Mouse (Mus musculus) heart, postnatal 0 days (tissue): Measurements from ENCODE around the gene Sde2. TPM values are rescaled to one million over a fixed set of nuclear protein-coding genes. Genes with fewer than 3 reads are reported as not detected.

Experiments
- ATAC-seq: fragments of 200-750 bp; cut with Nextera tagmentation; 2 replicates; pipeline ENCODE4 v1.8.0; 2017; ENCODE audit warnings: low read depth, moderate number of reproducible peaks, moderate library complexity; ENCODE audit not compliant: insufficient read depth
- DNase-seq: peaks from one replicate; pipeline ENCODE4 v3.0.0-alpha.2; 2016; ENCODE audit warnings: low spot score
- H3K27ac ChIP-seq: fragments of 300-500 bp; sonication (generic); 2 replicates; pipeline ENCODE4 v1.5.1; 2014; ENCODE audit warnings: low read depth, mild to moderate bottlenecking
- H3K27me3 ChIP-seq: fragments of 300-500 bp; sonication (generic); 2 replicates; pipeline ENCODE4 v1.6.1; 2014; ENCODE audit warnings: low read length, mixed read lengths; ENCODE audit not compliant: control insufficient read depth, insufficient read depth
- H3K36me3 ChIP-seq: fragments of 300-500 bp; sonication (generic); replicated peaks from 2 replicates; pipeline ENCODE4 v1.6.1; 2014; ENCODE audit warnings: low read length, mixed read lengths; ENCODE audit not compliant: control insufficient read depth, insufficient read depth
- H3K4me1 ChIP-seq: fragments of 300-500 bp; sonication (generic); 2 replicates; pipeline ENCODE4 v1.6.1; 2014; ENCODE audit warnings: antibody characterized with exemption; ENCODE audit not compliant: control insufficient read depth, insufficient read depth
- H3K4me2 ChIP-seq: fragments of 300-500 bp; sonication (generic); 2 replicates; pipeline ENCODE4 v1.6.1; 2014; ENCODE audit warnings: low read depth, mild to moderate bottlenecking, low read length, moderate library complexity
- H3K4me3 ChIP-seq: fragments of 300-500 bp; sonication (generic); 2 replicates; pipeline ENCODE4 v1.5.1; 2014; ENCODE audit warnings: low read depth, low read length
- H3K9ac ChIP-seq: fragments of 300-500 bp; sonication (generic); replicated peaks from 2 replicates; pipeline ENCODE4 v1.6.1; 2014; ENCODE audit warnings: low read depth, low read length, mixed read lengths
- H3K9me3 ChIP-seq: fragments of 300-500 bp; sonication (generic); replicated peaks from 2 replicates; pipeline ENCODE4 v1.6.1; 2016; ENCODE audit warnings: low read length; ENCODE audit not compliant: control insufficient read depth
- CTCF ChIP-seq: IDR thresholded peaks from 2 replicates; pipeline ENCODE4 v1.5.1; 2016; ENCODE audit warnings: antibody characterized with exemption, control low read depth, low read depth
- EP300 ChIP-seq: IDR thresholded peaks from 2 replicates; pipeline ENCODE4 v1.6.1; 2016; ENCODE audit warnings: antibody characterized with exemption, low read depth
- WGBS: fragments of 180-500 bp; shearing (Covaris S2); extraction: QIAGEN DNeasy Blood & Tissue Kit; methylation state at CpG from one replicate; pipeline ENCODE4 v1.1.7; 2014; 5-methylcytosine and 5-hydroxymethylcytosine counted together
- polyA plus RNA-seq: library from polyadenylated mRNA; unstranded; fragments of >200 nt; fragmentation: Nextera tagmentation; extraction: Ambion mirVana; gene quantifications from 2 replicates; pipeline ENCODE4 v1.2.1, GENCODE M21; 2015
- total RNA-seq: library from RNA; depleted of rRNA; stranded (reverse); fragments of >200 nt; gene quantifications from 2 replicates; pipeline ENCODE4 v1.2.3, GENCODE M21; 2014; ENCODE audit warnings: low replicate concordance; rRNA removed

Gene Sde2
- total RNA-seq (9.8 and 16.9 TPM in 2 replicates), polyA plus RNA-seq (14.4 and 15.8 TPM in 2 replicates)

- ATAC-seq: peak; percentile 98
- WGBS: under 1% methylated on average over 77 of the region's 77 CpGs
Measured at GRCm38 (mm10) chr1:180850316-180851270, at the start of gene Sde2. Gene Sde2, plus strand, starts transcription at chr1:180851127.

GRCm38 (mm10) chr1:180801466-180801994 is 49.4 kb upstream of the Sde2 start:
- DNase-seq: no peak
- Histone ChIP-seq H3K9ac (no peak overlapping the region), H3K4me1 (no peaks in the 10 kb centered on the region), H3K4me2 (no peak overlapping the region), H3K36me3 (peaks cover 54% of the 10 kb centered on the region), H3K4me3 (no peak overlapping the region), H3K27me3 (no peaks in the 10 kb centered on the region), H3K27ac (peak overlapping the region; percentile 60), H3K9me3 (no peaks in the 10 kb centered on the region)
- 43% methylated on average over 3 of the region's 3 CpGs for WGBS
- ATAC-seq: peak; percentile 69
- TF ChIP-seq EP300 (no peak), CTCF (no peak)

More at GRCm38 (mm10) chr1:180850316-180851270, at the start of gene Sde2:
- Histone ChIP-seq H3K9ac (peak within 1 kb of the TSS; percentile 83), H3K27ac (peak within 1 kb of the TSS; percentile 98), H3K27me3 (no peaks in the 10 kb centered on the region), H3K9me3 (no peaks in the 10 kb centered on the region), H3K4me2 (peak within 1 kb of the TSS; percentile 87), H3K36me3 (peaks cover 5% of the 10 kb centered on the region), H3K4me1 (peaks cover 36% of the 10 kb centered on the region), H3K4me3 (peak within 1 kb of the TSS; percentile 77)
- peak; percentile 99 for DNase-seq
- TF ChIP-seq CTCF (no peak; the same call in 1 of the 2 replicates), EP300 (peak; percentile 100)

- H3K4me3 ChIP-seq: no peak overlapping the region
- H3K9ac ChIP-seq: no peak overlapping the region
- 88% methylated on average over 6 of the region's 6 CpGs for WGBS
- ATAC-seq: no peak
- no peak overlapping the region for H3K27ac ChIP-seq
- no peak for DNase-seq
- TF ChIP-seq CTCF: no peak
- no peak for TF ChIP-seq EP300
- H3K4me1 ChIP-seq: no peaks in the 10 kb centered on the region
- no peak overlapping the region for H3K4me2 ChIP-seq
- no peaks in the 10 kb centered on the region for H3K9me3 ChIP-seq
- H3K27me3 ChIP-seq: no peaks in the 10 kb centered on the region
- peaks cover 74% of the 10 kb centered on the region for H3K36me3 ChIP-seq
Measured at GRCm38 (mm10) chr1:180803881-180804280, 47.0 kb upstream of the Sde2 start.

GRCm38 (mm10) chr1:180808831-180809230 is 42.1 kb upstream of the Sde2 start:
- DNase-seq (no peak), ATAC-seq (no peak)
- no peaks in the 10 kb centered on the region for H3K9me3 ChIP-seq
- no peak for TF ChIP-seq EP300
- no peak for TF ChIP-seq CTCF
- H3K4me2 ChIP-seq: no peak overlapping the region
- H3K9ac ChIP-seq: no peak overlapping the region
- WGBS: 35% methylated on average over 5 of the region's 5 CpGs
- peaks cover 63% of the 10 kb centered on the region for H3K36me3 ChIP-seq
- no peaks in the 10 kb centered on the region for H3K27me3 ChIP-seq
- no peak overlapping the region for H3K4me3 ChIP-seq
- H3K4me1 ChIP-seq: peaks cover 6% of the 10 kb centered on the region; the same call in 1 of the 2 replicates
- no peak overlapping the region for H3K27ac ChIP-seq

- TF ChIP-seq CTCF (peak; percentile 20), EP300 (no peak)
- 63% methylated on average over 7 of the region's 7 CpGs for WGBS
- H3K4me2 ChIP-seq: peak overlapping the region; percentile 63
- no peak overlapping the region for H3K9ac ChIP-seq
- ATAC-seq: no peak
- no peaks in the 10 kb centered on the region for H3K9me3 ChIP-seq
- peak overlapping the region; percentile 100 for H3K4me3 ChIP-seq
- DNase-seq: peak; percentile 38
- no peak overlapping the region for H3K27ac ChIP-seq
- peaks cover 41% of the 10 kb centered on the region for H3K36me3 ChIP-seq
- H3K4me1 ChIP-seq: peaks cover 11% of the 10 kb centered on the region
- no peaks in the 10 kb centered on the region for H3K27me3 ChIP-seq
Measured at GRCm38 (mm10) chr1:180810976-180811375, 40.0 kb upstream of the Sde2 start.
